Comparison of ENCODE assay signal across 8 mouse cellular contexts in the genomic region with DNA sequence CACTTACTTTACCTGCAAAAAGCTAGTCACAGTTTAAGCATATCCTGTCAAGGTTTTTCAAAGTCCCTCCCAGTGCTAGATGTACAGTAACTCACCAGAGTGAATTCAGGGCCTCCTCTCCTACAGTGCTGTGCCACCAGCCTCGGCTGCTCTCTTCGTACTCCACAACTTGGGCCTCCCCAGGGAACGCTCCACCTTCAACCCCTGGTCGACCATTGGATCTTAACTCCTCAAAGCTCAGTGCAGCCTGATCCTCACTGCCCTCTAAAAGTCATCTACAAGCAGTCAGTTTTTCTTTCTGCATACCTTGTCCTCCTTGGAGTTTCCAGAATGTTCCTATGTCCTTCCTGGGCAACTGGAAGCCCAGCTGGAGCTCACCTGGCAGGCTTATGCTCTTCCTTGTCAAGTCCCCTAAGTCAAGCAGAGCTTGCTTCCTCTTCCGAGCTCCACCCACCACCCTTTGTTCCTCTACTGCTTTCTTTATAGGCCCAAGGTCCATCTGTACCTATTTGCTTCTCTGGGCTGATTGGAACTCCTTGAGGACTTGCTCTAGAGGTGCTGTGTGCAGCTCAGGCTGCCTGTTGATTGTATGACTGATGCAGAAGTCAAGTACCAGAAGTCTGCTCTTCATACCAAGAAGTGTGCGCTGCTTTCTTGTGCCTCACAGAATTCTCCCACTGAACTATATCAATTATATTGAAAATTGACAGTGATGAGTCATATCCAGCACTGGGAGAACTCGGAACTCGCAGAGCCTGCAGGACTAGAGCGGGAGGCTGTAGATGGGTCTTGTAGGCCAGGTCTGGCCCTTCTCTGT.
DNase-seq lines count a peak whose midpoint lies in the region; ATAC-seq lines count a peak whose summit lies in the region.

No protein-coding gene starts in this region.

- peak overlapping the region; percentile 79 for H3K4me3 ChIP-seq in heart, embryonic 12.5 days
- H3K4me3 ChIP-seq in lung, embryonic 16.5 days (ENCODE audit: low read length), result peak overlapping the region; percentile 99

- H3K27ac ChIP-seq in heart, embryonic 12.5 days (ENCODE audit: poor library complexity, severe bottlenecking), result peak overlapping the region; percentile 91
- H3K27ac ChIP-seq in lung, embryonic 16.5 days (ENCODE audit: low read length), result peak overlapping the region; percentile 98

- WGBS in heart, embryonic 12.5 days, result 34% methylated on average over 9 of the region's 9 CpGs
- WGBS in lung, embryonic 16.5 days, result 30% methylated on average over 9 of the region's 9 CpGs

- H3K27me3 ChIP-seq in heart, embryonic 12.5 days (replicated peaks), result no peaks in the 10 kb centered on the region
- H3K27me3 ChIP-seq in lung, embryonic 16.5 days (ENCODE audit: control insufficient read depth, insufficient read depth, low read depth, low read length), result no peaks in the 10 kb centered on the region

- H3K9me3 ChIP-seq in heart, embryonic 12.5 days (replicated peaks), result no peaks in the 10 kb centered on the region
- H3K9me3 ChIP-seq in lung, embryonic 16.5 days (ENCODE audit: control insufficient read depth, low read length), result no peaks in the 10 kb centered on the region

- peaks cover 6% of the 10 kb centered on the region for H3K36me3 ChIP-seq in heart, embryonic 12.5 days
- 0 out of 2 replicates have a peak, but pooled peaks cover under 1% of the 10 kb centered on the region for H3K36me3 ChIP-seq in lung, embryonic 16.5 days (ENCODE audit: control insufficient read depth, insufficient read depth, low read length)

- H3K4me2 ChIP-seq in heart, embryonic 12.5 days, result peak overlapping the region; percentile 87
- peak overlapping the region; percentile 64 for H3K4me2 ChIP-seq in lung, embryonic 16.5 days (ENCODE audit: low read depth, low read length)

- no peak for DNase-seq in heart, postnatal 4 days
- peak; percentile 66 for DNase-seq in kidney, adult 11 months
- DNase-seq in spleen, postnatal 36 days (ENCODE audit: low spot score in 2 of 2), result peak; percentile 84 to 88
- DNase-seq in adrenal gland, postnatal 10 days, result no peak
- no peak for DNase-seq in right cerebral cortex, postnatal 10 days (ENCODE audit: low spot score in 2 of 2)

- peak overlapping the region; percentile 94 for H3K9ac ChIP-seq in heart, embryonic 12.5 days
- H3K9ac ChIP-seq in lung, embryonic 16.5 days (ENCODE audit: low read length), result peak overlapping the region; percentile 100

- no peak for ATAC-seq in heart, embryonic 12.5 days (ENCODE audit: insufficient number of reproducible peaks, low FRiP score)
- ATAC-seq in erythroblast, adult 5-6 weeks (replicated peaks; ENCODE audit: low FRiP score, poor library complexity, severe bottlenecking), result peak; percentile 24
- ATAC-seq in lung, embryonic 16.5 days (ENCODE audit: low read depth), result peak; percentile 13; the same call in 1 of the 2 replicates

- peaks cover 31% of the 10 kb centered on the region for H3K4me1 ChIP-seq in heart, embryonic 12.5 days (replicated peaks)
- peaks cover 36% of the 10 kb centered on the region for H3K4me1 ChIP-seq in lung, embryonic 16.5 days (replicated peaks; ENCODE audit: control insufficient read depth, insufficient read depth, low read length)

Comparison
In these comparisons a context has a peak if more than half of its experiments do, and no peak if none do; other contexts are left out.
1. DNase-seq: peak in kidney, adult 11 months (single experiment) and spleen, postnatal 36 days (2 of 2); none in heart, postnatal 4 days (single experiment), adrenal gland, postnatal 10 days (single experiment) and right cerebral cortex, postnatal 10 days (0 of 2).